Mouse (Mus musculus): ENCODE measurements around the gene Rnf31.

Gene Rnf31

DNA sequence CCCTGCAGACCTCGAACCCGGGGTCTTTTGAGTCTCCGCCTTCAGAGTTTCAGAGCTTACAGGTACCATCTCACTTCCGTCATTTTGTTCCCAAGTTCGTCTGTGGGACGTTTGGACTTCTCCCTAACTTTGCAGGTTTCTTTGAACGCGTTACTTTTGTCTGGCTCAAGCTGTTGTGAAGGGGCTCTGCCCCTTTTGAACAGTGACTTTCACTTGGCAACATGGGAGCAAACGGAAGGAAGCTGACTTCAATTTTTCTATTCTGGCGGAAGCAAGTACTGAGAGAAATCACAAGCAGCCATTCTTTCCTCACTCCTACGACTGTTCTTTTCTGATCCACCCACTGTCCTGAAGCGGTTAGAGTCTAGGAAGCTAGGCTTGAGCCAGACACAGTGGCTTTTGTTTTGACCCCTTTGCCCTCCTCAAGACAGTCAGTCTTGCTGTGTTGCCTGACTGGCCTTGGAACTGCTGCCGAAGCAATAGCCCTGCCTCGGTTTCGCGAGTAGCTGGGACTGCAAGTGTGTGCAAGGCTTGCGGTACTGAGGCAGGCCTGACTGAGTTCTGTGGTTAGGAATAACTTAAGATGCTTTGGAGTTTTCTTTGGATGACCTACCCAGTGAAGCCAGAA, 52.9 kb downstream of the Rnf31 start:
- DNase-seq (ENCODE audit: low spot score in 2 of 2), result no peak

GRCm38 (mm10) chr14:55649884-55650283, 58.4 kb downstream of the Rnf31 start, which contains the start of gene Tssk4:
Gene Tssk4 (plus strand): TSS chr14:55650184.
- DNase-seq (ENCODE audit: low spot score in 2 of 2), result no peak

- no peak for DNase-seq (ENCODE audit: low spot score in 2 of 2)
These were observed 60.0 kb downstream of the Rnf31 start for GRCm38 (mm10) chr14:55651528-55651927.

All from urinary bladder, postnatal 4 days (tissue).